Mouse (Mus musculus) layer of hippocampus, adult 9-10 months (tissue): ENCODE measurements around the gene Mccc2.

ENCODE experiments used
- DNase-seq: peaks from one replicate; pipeline ENCODE4 v3.0.0; 2022; ENCODE audit warnings: low spot score

Mccc2 gene

DNA sequence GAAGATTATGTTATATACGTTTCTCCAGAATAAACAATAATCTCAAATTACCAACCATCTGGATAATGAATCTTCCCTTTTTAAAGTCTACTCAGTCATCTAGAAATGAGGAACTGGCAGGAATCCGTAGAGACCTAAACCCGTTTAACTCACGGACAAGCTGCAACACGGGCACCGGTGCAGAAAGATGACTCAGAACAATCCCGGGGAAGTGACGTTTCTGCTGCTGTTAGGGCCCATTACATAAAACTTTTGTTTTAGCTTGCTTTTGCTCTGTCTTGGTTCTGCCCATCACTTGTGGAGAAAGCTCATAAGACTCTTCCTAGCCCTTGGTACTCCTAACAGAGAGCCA, 76.1 kb downstream of the Mccc2 start:
- no peak for DNase-seq

DNA sequence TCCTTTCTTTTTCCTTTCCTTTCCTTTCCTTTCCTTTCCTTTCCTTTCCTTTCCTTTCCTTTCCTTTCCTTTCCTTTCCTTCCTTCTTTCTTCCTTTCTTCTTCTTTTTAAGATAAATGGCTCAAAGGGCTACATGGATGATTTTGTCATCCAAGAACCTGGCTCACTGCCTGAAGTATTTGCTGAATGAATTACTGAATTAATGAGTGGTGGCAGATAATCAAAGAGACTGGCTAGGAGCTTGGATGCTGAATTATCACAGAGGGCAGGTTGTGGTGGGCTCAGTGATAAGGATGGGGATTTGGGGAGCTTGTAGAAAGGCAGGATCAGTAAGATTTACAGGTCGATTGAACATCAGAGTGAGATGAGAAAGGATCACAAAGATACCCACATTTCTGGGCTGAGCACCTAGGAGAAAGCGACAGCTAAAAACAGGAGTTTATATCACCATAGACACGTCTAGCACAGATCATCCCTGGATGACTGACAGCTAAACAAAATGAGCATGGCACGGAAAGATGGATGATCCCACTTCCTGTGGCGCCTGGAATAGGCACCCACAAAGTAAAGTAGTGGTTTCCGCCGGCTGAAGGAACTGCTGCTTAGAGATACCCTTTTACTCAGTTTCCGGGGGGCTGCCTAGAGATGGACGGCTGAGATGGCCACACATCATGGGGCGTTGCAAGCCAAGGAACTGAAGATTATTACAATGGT, 76.7 kb downstream of the Mccc2 start:
- no peak for DNase-seq

DNA sequence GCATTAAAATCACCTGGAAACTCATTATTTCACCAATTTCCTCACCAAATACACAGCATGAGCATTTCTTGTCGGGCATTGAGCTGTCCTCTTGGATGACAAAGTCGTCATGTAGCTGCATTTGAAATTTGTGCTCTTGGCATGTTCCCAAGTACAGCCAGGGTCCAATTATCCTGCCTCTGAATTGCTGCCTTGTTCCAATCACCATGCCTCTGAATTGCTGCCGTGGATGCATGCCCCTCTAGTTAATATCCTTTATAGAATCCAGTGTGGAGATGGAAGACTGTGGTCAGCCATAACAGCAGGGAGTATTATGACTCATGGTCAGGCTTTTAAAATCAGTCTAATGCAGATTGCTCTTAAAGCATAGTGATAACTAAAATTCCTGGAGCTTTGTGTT, 77.7 kb downstream of the Mccc2 start:
- no peak for DNase-seq

DNA sequence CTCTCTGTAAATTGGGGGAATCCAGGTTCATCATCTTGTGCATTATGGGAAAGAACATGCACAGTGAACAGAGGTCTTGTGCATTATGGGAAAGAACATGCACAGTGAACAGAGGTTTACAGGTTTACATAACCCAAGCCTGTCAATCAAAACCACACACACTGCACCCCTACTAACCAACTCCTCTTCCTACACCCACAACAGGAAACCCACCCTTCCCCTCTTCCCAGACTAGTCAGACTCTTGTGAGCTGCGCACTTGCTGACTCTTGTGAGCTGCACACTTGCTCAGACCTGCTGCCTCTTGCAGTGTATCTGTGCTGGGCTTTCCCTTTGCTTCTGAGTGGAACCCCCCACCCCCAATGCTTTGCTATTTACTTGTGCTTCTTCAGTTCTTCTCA, 83.0 kb downstream of the Mccc2 start:
- no peak for DNase-seq

DNA sequence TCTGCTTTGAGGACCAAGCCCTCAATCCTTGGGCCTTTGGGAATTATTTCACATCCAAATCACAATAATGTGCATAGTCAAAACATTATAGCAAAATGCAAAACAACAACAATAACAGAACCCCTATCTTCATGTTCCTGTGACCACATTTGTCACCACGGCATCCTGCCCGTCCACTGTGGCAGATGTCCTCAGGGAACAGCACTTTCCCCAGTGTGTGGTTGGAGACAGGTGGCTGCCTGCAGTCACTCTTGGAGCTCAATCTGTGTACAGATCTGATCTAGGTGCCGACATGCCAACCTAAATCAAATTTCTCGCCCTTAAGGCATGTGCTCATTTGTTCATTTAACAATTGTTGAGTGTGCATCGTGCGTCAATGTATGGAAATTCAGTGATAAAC, 83.9 kb downstream of the Mccc2 start:
- no peak for DNase-seq

DNA sequence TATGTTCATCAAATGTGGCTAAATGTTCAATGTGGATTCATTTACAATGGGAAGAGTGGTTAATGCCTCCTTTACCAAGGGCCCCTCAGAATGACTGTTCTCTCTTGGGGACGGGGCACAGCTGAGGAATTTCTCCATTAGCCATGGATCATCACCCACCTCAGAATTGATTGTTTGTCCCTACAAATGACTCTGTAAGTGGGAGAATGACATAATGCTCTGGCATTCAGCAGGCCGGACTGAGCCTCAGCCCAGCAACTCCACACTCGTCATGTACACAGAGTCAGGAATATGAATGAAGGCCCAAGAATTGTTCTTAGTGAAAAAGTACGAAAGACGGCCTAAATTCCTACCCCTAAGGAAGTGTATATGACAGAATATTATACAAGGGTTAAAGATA, 89.2 kb downstream of the Mccc2 start:
- no peak for DNase-seq

DNA sequence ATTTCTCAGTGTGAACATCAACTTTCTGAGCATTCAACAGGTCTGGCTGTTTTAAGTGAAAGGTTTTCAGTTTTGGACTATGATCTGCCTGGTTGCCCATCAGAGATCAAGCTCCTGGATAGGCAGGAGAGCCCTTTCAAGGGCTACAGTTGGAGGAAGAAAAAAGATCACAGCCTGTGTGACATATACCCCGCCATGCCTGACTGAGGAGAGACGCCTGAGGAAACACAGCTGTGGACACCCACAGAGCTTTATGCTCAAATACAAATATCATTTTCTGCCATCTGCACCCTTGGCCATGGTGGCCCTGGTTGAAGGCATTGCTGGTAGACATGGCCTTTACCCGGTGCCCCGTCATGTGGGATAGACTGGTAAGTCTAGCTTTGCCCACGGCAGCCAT, 99.8 kb downstream of the Mccc2 start:
- DNase-seq: no peak

DNA sequence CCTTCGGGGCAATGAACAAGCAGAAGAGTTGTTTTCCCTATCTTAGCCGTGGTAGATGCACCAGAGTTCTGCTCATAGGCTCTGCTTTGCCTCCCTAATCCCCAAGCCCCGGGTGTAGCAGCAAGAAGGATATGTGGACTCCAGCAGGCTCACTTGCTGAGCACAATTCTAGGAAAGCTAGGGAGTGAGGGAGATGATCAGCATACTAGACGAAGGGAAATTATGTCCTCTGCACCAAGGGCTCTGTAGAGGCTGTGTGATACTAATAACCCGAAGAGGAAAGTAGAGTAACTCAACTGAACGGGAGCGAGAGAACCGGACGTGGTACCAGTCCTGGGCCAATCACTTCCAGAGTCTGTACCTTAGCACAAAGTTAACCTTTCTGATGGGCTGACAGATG, 114.5 kb downstream of the Mccc2 start, which contains the start of gene Cartpt:
Gene Cartpt (minus strand): TSS at position 127 of the 400 bp plus-strand sequence.
- DNase-seq: no peak

DNA sequence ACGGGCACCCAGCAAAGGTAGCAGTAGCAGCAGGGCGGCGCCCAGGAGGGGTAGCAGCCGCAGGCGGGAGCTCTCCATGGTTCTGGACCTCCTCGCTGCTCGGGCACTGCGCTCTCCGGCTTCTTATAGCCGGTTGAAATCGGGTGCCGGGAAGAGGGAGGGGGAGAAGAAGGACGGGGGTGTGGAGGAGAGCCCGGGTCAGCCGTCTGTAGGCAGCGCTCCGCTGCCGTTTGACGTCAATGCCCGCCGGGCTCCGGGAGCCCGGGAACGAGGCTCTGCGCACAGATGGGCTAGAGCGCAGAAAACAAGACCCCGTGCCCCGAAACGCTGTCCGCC, 114.9 kb downstream of the Mccc2 start:
- no peak for DNase-seq

DNA sequence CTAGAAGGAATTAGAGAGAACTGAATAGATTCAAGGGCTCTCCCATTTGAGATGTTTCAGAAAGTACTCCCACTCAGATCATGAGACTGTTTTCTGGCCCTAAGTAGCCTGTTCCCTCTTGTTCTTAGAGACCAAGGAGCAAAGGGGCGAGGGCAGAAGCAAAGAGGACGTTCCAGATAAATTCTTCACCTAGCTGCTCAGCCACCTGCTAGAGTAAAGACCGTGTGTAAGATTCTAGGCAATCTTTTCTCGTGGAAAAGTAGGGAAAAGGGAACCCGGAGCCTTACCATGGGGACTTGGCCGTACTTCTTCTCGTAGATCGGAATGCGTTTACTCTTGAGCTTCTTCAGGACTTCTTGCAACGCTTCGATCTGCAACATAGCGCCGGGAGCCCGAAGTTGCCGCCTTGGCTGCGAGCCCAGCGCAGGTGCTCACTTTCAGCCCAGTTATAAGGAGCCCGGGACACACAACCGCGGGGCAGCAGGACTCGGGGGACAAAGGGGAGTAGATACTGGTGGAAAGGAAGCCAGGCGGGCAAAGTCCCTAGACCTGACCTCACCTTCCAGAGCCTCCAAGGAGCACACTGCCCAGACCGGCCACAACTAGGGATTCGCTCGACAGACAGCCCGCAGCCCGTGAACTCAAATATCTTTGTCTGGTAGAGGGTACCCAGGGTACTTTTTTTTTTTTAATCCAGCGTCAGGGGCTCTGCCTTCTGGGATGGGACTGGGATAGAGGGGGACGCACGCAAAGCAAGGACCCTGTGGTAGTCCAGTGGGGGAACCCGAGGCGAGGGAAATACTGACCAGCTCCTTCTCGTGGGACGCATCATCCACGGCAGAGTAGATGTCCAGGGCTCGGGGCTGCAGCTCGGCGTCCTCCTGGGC, 115.5 kb downstream of the Mccc2 start:
- no peak for DNase-seq

DNA sequence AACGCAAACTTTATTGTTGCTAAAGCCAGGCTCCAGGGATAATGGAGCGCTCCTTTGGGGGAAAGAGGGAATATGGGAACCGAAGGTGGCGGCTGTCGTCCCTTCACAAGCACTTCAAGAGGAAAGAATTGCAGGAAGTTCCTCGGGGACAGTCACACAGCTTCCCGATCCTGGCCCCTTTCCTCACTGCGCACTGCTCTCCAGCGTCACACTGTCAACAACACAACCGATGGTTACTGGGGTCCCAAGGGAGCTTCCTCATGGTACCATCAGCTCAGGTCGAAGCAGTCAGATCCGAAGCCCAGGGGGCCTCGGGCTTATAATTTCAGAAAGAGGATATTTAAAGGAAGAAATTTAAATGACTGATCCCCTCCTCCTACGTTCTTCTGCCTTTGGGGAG, 116.6 kb downstream of the Mccc2 start:
- no peak for DNase-seq
